Mouse (Mus musculus): ENCODE data around the gene Asic3.
A peak's percentile ranks its signal among the peaks of the same experiment; 100 is the strongest.

Gene Asic3

DNA sequence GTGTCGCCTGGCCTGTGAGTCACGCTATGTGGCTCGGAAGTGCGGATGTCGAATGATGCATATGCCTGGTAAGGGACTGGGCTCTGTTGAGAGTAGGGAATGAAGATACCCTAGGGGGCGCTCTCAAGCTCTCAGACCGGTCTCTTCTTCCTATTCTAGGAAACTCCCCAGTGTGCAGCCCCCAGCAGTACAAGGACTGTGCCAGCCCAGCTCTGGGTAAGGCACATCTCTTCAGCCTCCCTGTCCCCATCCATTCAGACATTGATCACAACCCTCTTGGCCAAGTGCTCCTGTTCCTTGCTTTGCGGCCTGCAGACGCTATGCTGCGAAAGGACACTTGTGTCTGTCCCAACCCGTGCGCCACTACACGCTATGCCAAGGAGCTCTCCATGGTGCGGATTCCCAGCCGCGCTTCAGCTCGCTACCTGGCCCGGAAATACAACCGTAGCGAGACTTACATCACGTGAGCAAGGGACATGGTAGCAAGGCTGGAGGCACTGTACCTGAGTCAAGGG lies 3.1 kb downstream of the Asic3 start:
- no peak for DNase-seq (ENCODE audit: extremely low spot score, low read depth, low spot score)

DNA sequence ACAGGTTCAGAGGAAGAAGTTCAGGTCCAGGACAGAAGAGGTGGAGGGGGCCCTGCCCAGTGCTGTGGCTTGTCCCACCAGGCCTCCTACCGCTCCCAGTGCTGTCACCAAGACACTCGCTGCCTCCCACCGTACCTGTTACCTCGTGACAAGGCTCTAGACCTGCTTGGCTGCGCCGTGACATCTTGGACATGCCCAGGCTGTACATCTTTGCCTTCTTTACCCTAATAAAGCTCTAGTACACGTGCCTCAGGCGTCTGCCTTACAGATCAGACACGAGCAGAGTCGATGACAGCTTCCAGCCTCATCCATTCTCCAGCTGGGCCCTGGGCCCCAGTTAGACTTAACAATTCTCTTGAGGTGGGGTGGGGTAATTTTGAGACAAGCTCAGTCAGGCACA lies 4.4 kb downstream of the Asic3 start:
- no peak for DNase-seq (ENCODE audit: extremely low spot score, low read depth, low spot score)

GRCm38 (mm10) chr5:24420381-24420780 lies 7.2 kb downstream of the Asic3 start:
- DNase-seq (ENCODE audit: extremely low spot score, low read depth, low spot score), result no peak

DNA sequence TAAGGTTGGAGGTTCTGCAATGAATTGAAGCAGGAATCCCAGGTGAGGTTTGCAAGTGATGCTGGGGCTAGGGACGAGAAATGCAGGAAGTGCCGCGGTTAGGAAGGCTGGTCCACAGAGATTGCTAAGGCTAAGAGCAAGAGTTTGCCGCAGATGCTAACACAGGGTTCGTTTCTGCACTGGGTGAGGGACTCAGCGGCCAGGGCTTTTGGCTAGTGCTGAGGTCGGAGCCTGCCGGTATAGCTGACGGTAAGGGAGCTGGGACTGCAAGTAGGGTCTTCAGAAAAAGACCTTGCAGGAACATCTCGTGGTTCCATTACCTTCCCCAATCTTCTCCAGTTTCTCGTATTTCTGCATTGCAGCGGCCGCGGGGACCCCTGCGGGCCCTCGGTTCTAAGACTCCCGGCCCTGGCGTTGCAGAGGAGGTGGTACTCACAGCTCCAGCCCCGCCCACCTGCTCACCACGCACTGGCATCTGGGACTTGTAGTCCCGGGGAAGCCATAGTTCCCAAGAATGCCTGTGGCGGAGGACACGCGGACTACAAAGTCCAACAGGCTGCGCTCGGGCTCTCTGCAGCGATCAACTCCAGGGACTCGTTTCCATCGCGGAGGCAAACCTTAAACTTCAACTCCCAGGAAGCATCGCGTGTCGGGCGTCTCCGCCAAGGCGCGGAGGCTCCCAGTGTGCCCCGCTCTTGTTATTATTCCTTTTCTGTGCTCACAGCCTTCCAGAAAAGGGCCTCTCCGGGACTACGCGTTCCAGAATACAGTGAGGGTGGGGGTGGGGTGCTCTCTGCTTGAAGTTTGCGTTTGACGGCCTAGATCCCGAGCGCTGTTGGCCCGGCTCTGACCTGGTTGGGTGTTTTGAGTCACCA lies 10.2 kb downstream of the Asic3 start, which contains the start of the genes Cdk5 and Slc4a2:
Gene Cdk5 (minus strand): TSS at position 402 of the 875 bp plus-strand sequence.
Gene Slc4a2 (plus strand): TSS at position 709 of the 875 bp plus-strand sequence.
- DNase-seq (ENCODE audit: extremely low spot score, low read depth, low spot score), result peak; percentile 97

- no peak for DNase-seq (ENCODE audit: extremely low spot score, low read depth, low spot score)
Measured at GRCm38 (mm10) chr5:24424004-24424781, 11.0 kb downstream of the Asic3 start.

DNA sequence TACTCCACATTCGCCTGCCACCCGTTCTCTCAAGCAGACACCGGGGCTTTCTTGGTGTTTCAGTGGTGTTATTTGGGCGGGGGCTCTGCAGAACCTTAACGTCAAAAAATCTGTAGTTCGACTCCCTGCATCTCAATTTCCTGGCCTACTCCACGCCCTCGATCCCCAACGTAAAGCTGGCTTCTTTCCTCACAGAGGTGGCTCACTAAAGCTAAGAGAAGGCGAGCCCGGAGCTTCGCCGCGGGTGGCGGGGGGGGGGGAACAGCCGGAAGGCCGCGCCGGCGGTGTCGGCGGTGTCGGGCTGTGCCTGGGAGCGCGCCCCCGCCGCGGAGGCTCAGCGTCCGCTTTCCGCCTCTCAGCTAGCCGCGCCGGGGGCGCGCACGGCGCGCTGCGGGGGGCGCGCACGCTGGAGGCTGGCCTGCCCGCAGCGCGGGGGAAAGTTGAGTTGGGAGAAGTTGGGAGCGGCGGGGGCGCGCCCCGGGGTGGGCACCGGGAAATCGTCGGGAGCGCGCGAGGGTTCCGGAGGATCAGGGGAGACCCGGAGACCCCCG lies 11.7 kb downstream of the Asic3 start:
- no peak for DNase-seq (ENCODE audit: extremely low spot score, low read depth, low spot score)

GRCm38 (mm10) chr5:24425421-24426036 lies 12.3 kb downstream of the Asic3 start:
- no peak for DNase-seq (ENCODE audit: extremely low spot score, low read depth, low spot score)

DNA sequence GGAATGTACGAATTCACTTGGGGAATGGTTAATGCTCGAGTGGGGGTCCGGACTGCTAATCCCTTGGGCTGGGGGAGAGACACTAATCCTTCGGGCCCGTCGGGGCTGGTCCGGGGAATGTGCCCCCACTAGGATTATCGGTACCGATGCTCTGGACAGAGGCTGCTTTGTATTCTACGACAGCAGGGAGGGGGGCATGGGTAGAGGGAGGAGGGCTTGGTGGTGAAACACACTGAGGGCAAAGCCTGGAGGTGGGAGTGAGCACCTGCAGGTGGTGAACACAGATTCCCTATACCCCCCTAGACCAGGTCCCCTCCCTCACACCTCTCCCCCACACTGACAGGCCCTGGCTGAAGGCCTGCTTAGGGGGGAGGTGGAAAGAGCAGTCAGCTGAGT lies 12.8 kb downstream of the Asic3 start:
- no peak for DNase-seq (ENCODE audit: extremely low spot score, low read depth, low spot score)

DNA sequence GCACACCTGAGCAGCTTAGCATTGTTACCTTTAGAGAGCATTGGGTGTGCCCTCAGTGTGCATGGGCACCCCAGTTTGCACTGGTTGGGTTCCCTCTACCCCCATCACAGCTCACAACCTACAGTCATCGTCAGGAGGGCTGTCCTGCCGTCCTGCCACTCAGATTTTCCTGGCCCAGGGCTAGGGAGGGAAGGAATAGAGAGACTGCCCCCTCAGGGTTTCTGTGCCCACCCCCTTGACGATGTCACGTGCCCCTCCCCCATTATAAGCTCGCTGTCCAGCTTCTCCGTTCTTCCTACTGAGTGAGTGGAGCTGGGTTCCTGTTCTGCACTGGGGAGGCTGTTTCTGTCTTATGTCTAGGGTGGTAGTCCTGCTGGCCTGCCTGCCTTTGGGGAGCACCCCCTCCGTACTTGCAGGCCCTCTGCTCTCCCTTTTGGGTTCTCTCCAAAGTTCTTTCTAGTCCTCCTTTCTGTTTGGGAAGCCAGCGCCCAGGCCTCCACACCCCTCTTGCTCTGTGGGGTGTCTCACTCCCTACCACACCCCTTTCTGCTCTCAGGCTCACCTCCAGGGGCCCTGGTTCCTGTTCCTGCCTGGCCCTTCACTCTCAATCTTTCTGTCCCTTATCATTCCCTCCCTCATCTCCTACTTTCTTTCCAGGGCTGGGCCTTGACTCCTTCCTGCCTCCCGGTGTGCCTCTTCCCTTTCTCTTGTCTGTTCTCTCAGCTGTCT lies 13.5 kb downstream of the Asic3 start:
- DNase-seq (ENCODE audit: extremely low spot score, low read depth, low spot score), result no peak

- no peak for DNase-seq (ENCODE audit: extremely low spot score, low read depth, low spot score)
Measured at GRCm38 (mm10) chr5:24427285-24427633, 14.1 kb downstream of the Asic3 start.

GRCm38 (mm10) chr5:24427981-24428402 lies 14.8 kb downstream of the Asic3 start:
- DNase-seq (ENCODE audit: extremely low spot score, low read depth, low spot score), result no peak

DNA sequence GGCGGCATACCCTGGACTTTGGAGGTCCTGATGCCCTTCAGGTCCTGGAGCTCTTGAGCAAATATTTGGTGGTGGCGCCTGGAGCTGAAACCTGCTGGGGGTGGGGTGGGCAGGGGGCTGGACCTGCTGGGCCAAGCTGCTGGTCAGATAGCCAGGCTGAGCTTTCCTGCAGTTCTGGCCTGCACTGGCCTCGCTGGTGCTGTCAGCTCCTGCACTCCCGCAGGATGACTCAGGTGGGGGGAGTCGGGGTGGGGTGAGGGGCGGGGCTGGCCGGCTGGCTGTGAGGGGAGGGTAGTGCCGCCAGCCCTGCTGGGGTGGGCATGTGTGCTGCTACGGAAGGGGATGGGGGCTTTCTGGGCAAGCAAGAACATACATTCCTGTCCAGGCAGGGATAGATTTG lies 15.4 kb downstream of the Asic3 start:
- DNase-seq (ENCODE audit: extremely low spot score, low read depth, low spot score), result no peak

- DNase-seq (ENCODE audit: extremely low spot score, low read depth, low spot score), result no peak
Measured at GRCm38 (mm10) chr5:24433993-24434392, 20.8 kb downstream of the Asic3 start.

- DNase-seq (ENCODE audit: extremely low spot score, low read depth, low spot score), result no peak
Measured at GRCm38 (mm10) chr5:24441187-24441586, 28.0 kb downstream of the Asic3 start.

DNA sequence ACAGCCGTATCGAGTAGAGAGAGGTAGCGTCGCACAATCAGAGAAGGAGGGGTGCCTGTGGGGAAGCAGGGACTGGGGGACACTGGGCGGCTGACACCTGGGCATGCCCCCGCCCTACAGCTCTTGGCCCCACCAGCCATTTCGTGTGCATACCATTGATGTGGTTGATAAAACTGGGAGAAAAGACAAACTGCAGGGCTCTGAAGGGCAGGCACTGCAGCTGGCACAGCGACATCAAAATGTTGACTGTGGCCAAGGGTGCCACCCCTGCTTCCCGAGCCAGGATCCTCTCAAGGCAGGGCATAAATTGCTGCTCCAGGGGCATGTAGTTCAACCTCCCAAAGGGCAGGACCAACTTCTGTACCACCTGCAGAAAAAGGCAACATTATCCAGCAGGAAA lies 28.8 kb downstream of the Asic3 start:
- no peak for DNase-seq (ENCODE audit: extremely low spot score, low read depth, low spot score)

GRCm38 (mm10) chr5:24443204-24443603 lies 30.0 kb downstream of the Asic3 start:
- DNase-seq (ENCODE audit: extremely low spot score, low read depth, low spot score), result no peak

GRCm38 (mm10) chr5:24443927-24444326 lies 30.7 kb downstream of the Asic3 start:
- no peak for DNase-seq (ENCODE audit: extremely low spot score, low read depth, low spot score)

- DNase-seq (ENCODE audit: extremely low spot score, low read depth, low spot score), result no peak
Measured at GRCm38 (mm10) chr5:24444746-24445427, 31.7 kb downstream of the Asic3 start, which contains the start of gene Fastk. Fastk (minus strand) TSS chr5:24445287.

DNA sequence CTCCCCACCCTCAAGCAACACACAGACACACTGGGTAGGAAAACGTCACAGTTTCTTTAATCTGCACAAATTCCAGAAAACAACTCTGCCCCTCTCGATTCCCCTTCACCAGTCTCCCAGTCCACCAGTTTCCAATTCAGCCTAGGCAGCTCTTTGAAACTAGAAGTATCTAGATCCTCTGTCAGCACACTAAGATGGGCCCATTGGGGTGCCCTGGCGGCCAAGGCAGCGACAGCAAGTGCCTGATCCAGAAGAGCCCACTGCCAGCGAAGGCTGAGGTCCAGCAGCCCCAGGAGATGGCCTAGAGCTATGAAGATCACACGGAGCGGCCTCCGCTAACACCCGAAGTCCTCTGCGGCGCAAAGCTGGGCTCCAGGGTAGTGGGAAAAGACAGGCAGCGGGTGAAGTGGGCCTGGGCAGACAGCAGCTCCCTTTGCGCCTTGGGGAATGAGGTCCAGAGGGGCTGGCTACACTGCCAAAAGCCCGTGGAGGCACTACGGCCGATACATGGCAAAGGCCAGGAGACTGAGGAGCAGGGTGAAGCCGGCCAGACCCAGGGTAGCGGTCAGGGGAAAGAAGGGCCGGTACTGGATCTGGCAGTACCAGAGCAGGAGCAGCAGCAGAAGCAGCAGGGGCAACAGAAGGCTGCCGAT lies 32.4 kb downstream of the Asic3 start:
- DNase-seq (ENCODE audit: extremely low spot score, low read depth, low spot score), result no peak

Data from hindlimb bud, embryonic 11.5 days (tissue).